In the genomic region with DNA sequence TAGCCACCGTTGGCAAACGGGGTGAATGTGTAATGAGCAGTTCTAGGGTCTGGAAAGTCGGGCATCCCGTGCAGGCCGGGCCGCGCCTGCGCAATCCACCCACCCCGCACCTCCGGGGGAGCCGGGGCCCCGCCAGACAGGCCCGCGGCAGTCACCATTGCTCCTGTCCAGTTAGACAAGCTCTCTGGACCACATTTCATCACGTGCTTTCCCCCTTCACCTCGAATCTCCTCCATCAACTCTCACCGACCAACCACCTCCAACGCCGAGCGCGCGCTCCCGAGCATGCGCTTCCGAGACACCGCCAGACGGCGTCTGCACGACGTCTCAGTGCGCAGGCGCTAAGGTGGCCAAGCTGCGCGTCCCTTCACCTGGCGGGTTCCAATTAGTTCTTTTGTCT, we compare ENCODE assay signal across 8 mouse cellular contexts. TPM values are rescaled to one million over a fixed set of nuclear protein-coding genes. Genes with fewer than 3 reads are reported as not detected.
A peak's percentile ranks its signal among the peaks of the same experiment; 100 is the strongest.
DNase-seq lines count a peak whose midpoint lies in the region; ATAC-seq lines count a peak whose summit lies in the region.

A gene (minus strand): TSS at position 281 of the 400 bp plus-strand sequence.

- ATAC-seq in intestine, embryonic 14.5 days (replicated peaks; ENCODE audit: low FRiP score, low TSS enrichment, low read depth): peak; percentile 91
- peak; percentile 89 for ATAC-seq in megakaryocyte progenitor cell, adult 5-6 weeks (replicated peaks; ENCODE audit: poor library complexity)

- H3K27me3 ChIP-seq in intestine, embryonic 14.5 days (replicated peaks; ENCODE audit: control insufficient read depth, insufficient read depth, low read length): no peaks in the 10 kb centered on the region

- peak; percentile 89 to 95 for DNase-seq in adrenal gland, adult (ENCODE audit: inconsistent age in 2 of 2, low spot score in 1 of 2)
- DNase-seq in embryo, embryonic 10.5 days (ENCODE audit: low spot score): peak; percentile 91
- DNase-seq in gastrocnemius, postnatal 25 days: peak; percentile 76
- DNase-seq in intestine, embryonic 14.5 days (ENCODE audit: low spot score): peak; percentile 87
- DNase-seq in left cerebral cortex, postnatal 10 days (ENCODE audit: extremely low spot score in 1 of 2, low spot score in 2 of 2): peak; percentile 76 to 90
- DNase-seq in right cerebral cortex, postnatal 14 days: peak; percentile 85
- peak; percentile 84 for DNase-seq in urinary bladder, postnatal 25 days (ENCODE audit: low spot score)

- H3K4me2 ChIP-seq in intestine, embryonic 14.5 days (ENCODE audit: low read length): peak within 1 kb of the TSS; percentile 62

- under 1% methylated on average over 35 of the region's 35 CpGs for WGBS in intestine, embryonic 14.5 days

- H3K4me1 ChIP-seq in intestine, embryonic 14.5 days (replicated peaks; ENCODE audit: control insufficient read depth, insufficient read depth, low read length): peaks cover 8% of the 10 kb centered on the region

- peak within 1 kb of the TSS; percentile 64 for H3K9ac ChIP-seq in intestine, embryonic 14.5 days (ENCODE audit: low read length)

- 0 out of 2 replicates have a peak, but pooled peaks cover 2% of the 10 kb centered on the region for H3K9me3 ChIP-seq in intestine, embryonic 14.5 days (ENCODE audit: control insufficient read depth, low read length)

- H3K27ac ChIP-seq in intestine, embryonic 14.5 days (ENCODE audit: low read depth): peak within 1 kb of the TSS; percentile 70

- 0 out of 2 replicates have a peak, but pooled peaks cover 4% of the 10 kb centered on the region for H3K36me3 ChIP-seq in intestine, embryonic 14.5 days (ENCODE audit: control insufficient read depth, insufficient read depth, low read length)

- intact Hi-C loops in left cerebral cortex, postnatal 10 days (cut with DNase I): no loop called here

- peak within 1 kb of the TSS; percentile 49 for H3K4me3 ChIP-seq in intestine, embryonic 14.5 days (ENCODE audit: low read depth, low read length)

RNA-seq across cellular contexts. Expression of the gene that starts here (rescaled TPM):
- total RNA-seq in gastrocnemius, postnatal 25 days (2021): 1 to 10 TPM; 6.3 to 7.3 TPM
- 8.6 and 9.3 TPM in 2 replicates for polyA plus RNA-seq in intestine, embryonic 14.5 days (2014; fragmentation: Nextera tagmentation; extraction: Ambion mirVana)
- total RNA-seq in left cerebral cortex, postnatal 10 days (2021): 10 to 100 TPM; 12.6 to 13.1 TPM
- 5.6 and 7.9 TPM in 2 replicates for total RNA-seq in megakaryocyte progenitor cell, adult 5-6 weeks (2015)
- total RNA-seq in megakaryocyte progenitor cell, adult 5-6 weeks (2017): 7.9 and 9.7 TPM in 2 replicates

Comparison
In these comparisons a context has a peak if more than half of its experiments do, and no peak if none do; other contexts are left out.
1. Peak in every context shown above with its lines: DNase-seq, ATAC-seq, H3K4me3 ChIP-seq and H3K27ac ChIP-seq.